Mouse (Mus musculus) forebrain, embryonic 16.5 days (tissue): ENCODE results near the gene Lmntd2. TPM values are rescaled to one million over a fixed set of nuclear protein-coding genes. Genes with fewer than 3 reads are reported as not detected.

Source experiments
- ATAC-seq: fragments of 200-750 bp; cut with Nextera tagmentation; 2 replicates; pipeline ENCODE4 v1.8.0; 2017; ENCODE audit warnings: mild to moderate bottlenecking, moderate library complexity
- H3K27ac ChIP-seq: fragments of 300-500 bp; sonication (generic); 2 replicates; pipeline ENCODE4 v1.5.1; 2014; ENCODE audit warnings: low read length, control low read depth
- H3K27me3 ChIP-seq: fragments of 300-500 bp; sonication (generic); replicated peaks from 2 replicates; pipeline ENCODE4 v1.6.1; 2014; ENCODE audit warnings: low read length; ENCODE audit not compliant: control insufficient read depth, insufficient read depth
- H3K36me3 ChIP-seq: fragments of 300-500 bp; sonication (generic); 2 replicates; pipeline ENCODE4 v1.6.1; 2014; ENCODE audit not compliant: control insufficient read depth, insufficient read depth
- H3K4me1 ChIP-seq: fragments of 300-500 bp; sonication (generic); replicated peaks from 2 replicates; pipeline ENCODE4 v1.6.1; 2014; ENCODE audit warnings: low read length; ENCODE audit not compliant: control insufficient read depth, insufficient read depth
- H3K4me2 ChIP-seq: fragments of 300-500 bp; sonication (generic); 2 replicates; pipeline ENCODE4 v1.6.1; 2014; ENCODE audit warnings: mild to moderate bottlenecking, low read length, control low read depth
- H3K4me3 ChIP-seq: fragments of 300-500 bp; sonication (generic); replicated peaks from 2 replicates; pipeline ENCODE4 v1.5.1; 2014; ENCODE audit warnings: mild to moderate bottlenecking, low read length, control low read depth
- H3K9ac ChIP-seq: fragments of 300-500 bp; sonication (generic); replicated peaks from 2 replicates; pipeline ENCODE4 v1.6.1; 2014; ENCODE audit warnings: low read depth, low read length, control low read depth
- H3K9me3 ChIP-seq: fragments of 300-500 bp; sonication (generic); 2 replicates; pipeline ENCODE4 v1.6.1; 2016; ENCODE audit warnings: low read length; ENCODE audit not compliant: control insufficient read depth
- WGBS: fragments of 180-500 bp; shearing (Covaris S2); extraction: QIAGEN DNeasy Blood & Tissue Kit; methylation state at CpG from one replicate; pipeline ENCODE4 v1.1.7; 2014; 5-methylcytosine and 5-hydroxymethylcytosine counted together
- microRNA counts: library from miRNA; unstranded; fragments of <30 nt; microRNA quantifications from one replicate; lab custom pipeline; 2016
- microRNA-seq: library from miRNA; unstranded; fragments of <30 nt; microRNA quantifications from one replicate; pipeline ENCODE4, GENCODE M21; 2017
- polyA plus RNA-seq: library from polyadenylated mRNA; unstranded; fragments of >200 nt; fragmentation: Nextera tagmentation; extraction: Ambion mirVana; gene quantifications from 2 replicates; pipeline ENCODE4 v1.2.1, GENCODE M21; 2015

Lmntd2 gene
- polyA plus RNA-seq, 1 experiment from 2014 or later = 1.2 TPM

DNA sequence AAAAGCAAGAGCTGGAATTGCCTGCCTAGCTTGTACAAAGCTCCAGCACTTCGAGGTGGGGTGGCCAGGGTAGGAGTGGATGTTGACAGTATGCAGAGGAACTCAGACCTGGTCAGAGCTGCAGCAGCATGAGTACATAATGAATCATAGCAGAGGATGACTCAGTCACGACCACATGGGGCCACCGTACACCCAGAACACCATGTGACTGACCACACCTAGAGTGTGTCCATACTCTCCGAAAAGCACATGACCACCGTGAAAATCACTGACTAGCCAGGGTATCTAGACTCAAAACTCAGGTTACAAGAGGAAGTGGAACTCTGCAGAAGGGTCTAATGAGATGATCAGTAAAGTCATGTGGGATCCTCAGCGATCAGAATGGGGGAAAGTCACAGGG is 49.0 kb downstream of the Lmntd2 start:
- Histone ChIP-seq H3K4me2 (no peak overlapping the region), H3K9ac (no peak overlapping the region), H3K4me1 (peaks cover 8% of the 10 kb centered on the region), H3K9me3 (no peaks in the 10 kb centered on the region), H3K36me3 (peaks cover 2% of the 10 kb centered on the region), H3K4me3 (no peak overlapping the region), H3K27ac (no peak overlapping the region), H3K27me3 (no peaks in the 10 kb centered on the region)
- WGBS = 92% methylated on average over 6 of the region's 6 CpGs
- no peak for ATAC-seq

GRCm38 (mm10) chr7:141164397-141164796 is 49.5 kb downstream of the Lmntd2 start:
- Histone ChIP-seq H3K36me3 (peaks cover 2% of the 10 kb centered on the region), H3K27me3 (no peaks in the 10 kb centered on the region), H3K9ac (no peak overlapping the region), H3K4me3 (no peak overlapping the region), H3K4me2 (no peak overlapping the region), H3K27ac (no peak overlapping the region), H3K4me1 (peaks cover 8% of the 10 kb centered on the region), H3K9me3 (no peaks in the 10 kb centered on the region)
- 93% methylated on average over 7 of the region's 7 CpGs for WGBS
- no peak for ATAC-seq

MicroRNAs within 50 kb of the gene (microRNA counts, 519-probe panel; counts per million panel counts)
- 2,639 counts per million, percentile 67 among the panel's probes with 10 or more counts for microRNA mmu-miR-210 (lab: Ali Mortazavi, UCI)

Small RNAs within 50 kb of the gene (microRNA-seq; reads per million reads assigned to microRNA genes)
- gene Mir210 = 279 reads per million, percentile 67 among the genes with 10 or more reads in this experiment

Other genes starting within 250 kb of the Lmntd2 start
- gene Ifitm1, start 246.9 kb downstream of the Lmntd2 start, polyA plus RNA-seq = 9.0 and 11.2 TPM in 2 replicates
- gene Ifitm3, start 203.3 kb downstream of the Lmntd2 start, polyA plus RNA-seq = 21.0 and 26.1 TPM in 2 replicates
- 0.40 and 0.57 TPM in 2 replicates for gene Ifitm6, start 196.2 kb downstream of the Lmntd2 start, polyA plus RNA-seq
- gene Gm17387, start 184.9 kb downstream of the Lmntd2 start, polyA plus RNA-seq = not detected in 2 replicates
- gene B4galnt4, start 153.0 kb downstream of the Lmntd2 start, polyA plus RNA-seq = 45.4 and 53.0 TPM in 2 replicates
- 0.17 TPM in 1 of 2 replicates, not detected in the other for gene Pkp3, start 135.9 kb downstream of the Lmntd2 start, polyA plus RNA-seq
- gene Sigirr, start 113.5 kb downstream of the Lmntd2 start, polyA plus RNA-seq = 2.1 TPM in 2 replicates
- 0.21 and 0.22 TPM in 2 replicates for gene Ano9, start 96.3 kb downstream of the Lmntd2 start, polyA plus RNA-seq
- gene Ptdss2, start 91.7 kb downstream of the Lmntd2 start, polyA plus RNA-seq = 74.9 and 78.9 TPM in 2 replicates
- 41.0 and 45.7 TPM in 2 replicates for gene Rnh1, start 41.2 kb downstream of the Lmntd2 start, polyA plus RNA-seq
- 105 and 113 TPM in 2 replicates for gene Hras, start 20.1 kb downstream of the Lmntd2 start, polyA plus RNA-seq
- 10.0 and 13.9 TPM in 2 replicates for gene Lrrc56, start 19.9 kb downstream of the Lmntd2 start, polyA plus RNA-seq
- gene Rassf7, start 1.8 kb upstream of the Lmntd2 start, polyA plus RNA-seq = 22.9 and 23.6 TPM in 2 replicates
- 90.2 and 96.1 TPM in 2 replicates for gene Phrf1, start 14.7 kb upstream of the Lmntd2 start, polyA plus RNA-seq
- gene Irf7, start 52.4 kb upstream of the Lmntd2 start, polyA plus RNA-seq = 0.76 and 1.9 TPM in 2 replicates
- gene Cdhr5, start 62.7 kb upstream of the Lmntd2 start, polyA plus RNA-seq = not detected in 2 replicates
- 0.55 and 2.0 TPM in 2 replicates for gene Sct, start 65.1 kb upstream of the Lmntd2 start, polyA plus RNA-seq
- gene Drd4, start 77.9 kb upstream of the Lmntd2 start, polyA plus RNA-seq = 0.47 and 0.52 TPM in 2 replicates
- 144 and 164 TPM in 2 replicates for gene Deaf1, start 113.6 kb upstream of the Lmntd2 start, polyA plus RNA-seq
- 53.6 and 62.2 TPM in 2 replicates for gene Tmem80, start 113.7 kb upstream of the Lmntd2 start, polyA plus RNA-seq
- 0.67 and 0.93 TPM in 2 replicates for gene Eps8l2, start 124.8 kb upstream of the Lmntd2 start, polyA plus RNA-seq
- gene Taldo1, start 178.1 kb upstream of the Lmntd2 start, polyA plus RNA-seq = 342 and 375 TPM in 2 replicates
- gene Gatd1, start 200.1 kb upstream of the Lmntd2 start, polyA plus RNA-seq = 56.4 and 65.9 TPM in 2 replicates
- gene Cend1, start 215.4 kb upstream of the Lmntd2 start, polyA plus RNA-seq = 52.4 and 70.3 TPM in 2 replicates
- 88.4 and 111 TPM in 2 replicates for gene Slc25a22, start 223.8 kb upstream of the Lmntd2 start, polyA plus RNA-seq
- gene Pidd1, start 229.9 kb upstream of the Lmntd2 start, polyA plus RNA-seq = 7.9 and 9.9 TPM in 2 replicates
- gene Rplp2, start 233.3 kb upstream of the Lmntd2 start, polyA plus RNA-seq = 684 and 749 TPM in 2 replicates
- 20.5 and 23.2 TPM in 2 replicates for gene Pnpla2, start 241.1 kb upstream of the Lmntd2 start, polyA plus RNA-seq
- gene Cracr2b, start 247.0 kb upstream of the Lmntd2 start, polyA plus RNA-seq = 5.2 and 5.3 TPM in 2 replicates